Mouse (Mus musculus) layer of hippocampus, adult 18-20 months (tissue): ENCODE measurements at regions not wholly inside any gene's neighbourhood (a gene's known extent, or its start where the extent isn't known, plus 50 kb on each side); places are given as distances from the start of the nearest gene placed in this dataset.

ENCODE experiments used
- DNase-seq, 2 experiments: peaks; one replicate each; pipeline ENCODE4 v3.0.0; 2022; ENCODE audit warnings: low spot score in 2 of 2

- DNase-seq: no peak
Observed at GRCm38 (mm10) chr13:10741391-10741790, 380.7 kb upstream of the Chrm3 start.

DNA sequence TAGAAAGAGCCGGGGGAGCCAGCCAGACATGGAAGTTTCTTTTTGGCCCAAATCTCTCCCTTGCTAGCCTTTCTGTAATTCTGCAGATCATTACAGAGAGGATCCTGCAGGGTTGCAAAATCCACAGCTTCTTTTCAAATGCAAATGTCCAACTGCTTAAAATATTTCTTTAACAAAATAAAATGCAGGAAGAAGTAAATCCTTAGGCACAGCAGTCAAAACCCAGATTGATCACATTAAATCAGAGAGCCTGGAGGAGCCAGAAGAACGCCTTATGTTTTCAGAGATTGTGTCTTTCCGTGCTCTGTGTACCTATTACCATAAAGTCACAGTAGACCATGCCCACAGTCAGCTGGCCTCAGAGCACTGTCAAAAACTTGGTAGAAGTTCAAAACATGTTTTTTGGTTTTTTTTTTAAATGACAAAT, 365.1 kb upstream of the Chrm3 start:
- peak in 1 of 2 experiments; percentile 44 for DNase-seq

DNA sequence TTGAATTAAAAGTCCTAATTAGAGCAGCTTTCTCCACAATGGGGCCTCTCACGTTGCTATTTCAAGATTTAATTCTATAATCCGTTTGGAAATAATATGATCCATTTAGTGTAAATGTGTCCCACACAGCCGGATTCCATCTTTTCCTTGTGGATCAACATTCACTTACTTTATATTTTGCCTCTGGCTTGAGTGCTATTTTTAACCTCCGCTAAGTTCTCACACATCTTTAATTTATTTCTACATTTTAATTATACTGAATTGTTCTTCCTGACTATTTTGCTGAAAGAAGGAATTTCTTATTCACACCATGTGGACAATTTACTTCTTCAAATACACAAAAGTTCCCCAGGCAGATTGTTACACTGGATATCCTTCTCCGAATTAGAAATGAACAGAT, 364.7 kb upstream of the Chrm3 start:
- DNase-seq: no peak

DNA sequence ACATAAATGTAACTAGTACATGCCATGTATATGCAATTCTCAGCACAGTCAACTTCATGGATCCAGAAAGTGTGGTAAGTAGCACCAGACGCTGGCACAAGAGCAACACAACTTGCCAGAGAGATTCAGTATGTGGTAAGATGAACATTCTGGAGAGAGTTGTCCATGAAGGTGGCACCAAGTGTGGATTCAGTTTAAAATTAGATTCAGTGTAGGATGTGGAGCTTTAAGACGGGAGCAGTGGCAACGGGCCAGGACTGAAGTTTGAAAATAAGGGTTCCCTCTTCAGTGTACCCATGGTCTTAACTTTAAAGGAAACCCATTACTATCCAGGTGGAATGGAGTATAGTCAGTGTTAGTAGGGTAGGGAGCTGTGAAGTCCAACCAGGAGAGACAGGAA, 360.0 kb upstream of the Chrm3 start:
- no peak for DNase-seq

DNA sequence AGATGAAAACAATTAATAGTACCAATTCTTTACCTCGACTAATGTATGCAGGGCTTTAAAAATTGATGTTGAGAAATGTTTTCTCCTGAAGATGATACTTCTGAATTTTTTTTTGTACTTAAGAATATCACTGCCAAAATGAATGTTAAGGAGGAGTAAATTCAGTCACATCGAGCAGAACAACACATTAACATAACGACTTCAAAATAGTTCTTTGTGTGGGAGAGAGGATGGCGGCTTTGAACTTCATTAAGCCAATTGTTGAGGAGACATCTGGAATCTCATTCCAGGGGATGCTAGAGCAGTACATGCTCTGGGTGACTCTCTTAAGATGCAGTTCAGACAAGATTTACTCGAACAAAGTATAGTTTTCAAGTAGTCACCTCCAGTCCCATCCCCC, 350.8 kb upstream of the Chrm3 start:
- DNase-seq: no peak

GRCm38 (mm10) chr13:10710909-10711308, 350.3 kb upstream of the Chrm3 start:
- DNase-seq: no peak

DNA sequence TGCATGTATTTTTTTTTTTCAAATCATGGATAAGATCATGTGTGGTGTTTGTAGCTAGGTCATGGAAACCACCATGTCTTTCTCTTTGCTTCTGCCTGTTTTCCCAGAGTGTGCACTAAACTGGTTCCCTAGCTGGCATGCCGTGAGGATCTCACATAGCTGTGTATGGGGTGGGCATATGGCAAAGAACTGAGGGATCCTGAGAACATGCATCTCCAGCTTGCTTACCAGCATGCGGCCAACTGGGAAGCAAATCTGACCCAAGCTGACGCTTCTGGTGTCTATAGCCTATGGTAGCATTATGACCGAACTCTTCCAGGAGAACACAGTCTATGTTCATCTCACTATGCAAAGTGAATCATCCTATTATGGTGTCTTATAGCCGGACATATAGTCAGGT, 336.5 kb upstream of the Chrm3 start:
- DNase-seq: no peak

GRCm38 (mm10) chr13:10696181-10696977, 335.7 kb upstream of the Chrm3 start:
- no peak for DNase-seq

- DNase-seq: no peak
Observed at GRCm38 (mm10) chr13:10691307-10691706, 330.7 kb upstream of the Chrm3 start.

DNA sequence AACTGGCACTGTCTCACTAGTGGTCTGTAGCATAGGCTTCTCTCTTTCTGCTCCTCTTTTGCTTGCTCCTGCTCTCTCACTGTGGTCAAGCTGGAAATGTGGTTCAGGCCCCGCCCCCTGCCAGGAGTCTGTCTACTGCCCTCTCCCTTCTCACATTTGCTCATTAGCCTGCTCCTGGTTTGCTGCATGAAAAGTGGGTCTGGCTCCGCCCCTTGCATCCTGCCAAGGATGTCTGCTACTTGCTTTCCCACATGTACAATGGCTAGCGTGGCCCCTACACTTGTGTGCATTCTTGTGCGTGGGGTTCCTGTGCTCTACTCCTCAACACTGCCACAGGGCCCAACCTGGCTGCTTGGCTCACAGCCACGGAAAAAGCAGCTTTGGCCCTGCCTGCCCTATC, 326.7 kb upstream of the Chrm3 start:
- no peak for DNase-seq

DNA sequence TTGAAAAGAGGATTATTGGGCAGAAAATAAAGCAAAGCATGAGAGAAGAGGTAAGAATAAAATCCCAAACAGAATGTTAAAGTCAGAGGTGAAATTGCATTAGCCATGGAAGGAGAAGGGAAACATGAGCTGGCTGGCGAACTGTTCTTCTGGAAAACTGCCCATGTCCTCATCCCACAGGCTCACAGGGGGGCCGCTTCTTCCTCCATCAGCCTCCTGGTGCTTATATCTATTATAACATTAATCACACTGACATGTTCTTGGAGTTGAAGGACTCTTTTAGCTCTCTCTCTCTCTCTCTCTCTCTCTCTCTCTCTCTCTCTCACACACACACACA, 293.4 kb upstream of the Chrm3 start:
- no peak for DNase-seq

- DNase-seq: peak; percentile 79 to 89
Observed at GRCm38 (mm10) chr13:10653376-10654085, 292.9 kb upstream of the Chrm3 start.

GRCm38 (mm10) chr13:10636859-10637258, 276.2 kb upstream of the Chrm3 start:
- peak; percentile 13 to 38 for DNase-seq

GRCm38 (mm10) chr13:10630467-10630866, 269.8 kb upstream of the Chrm3 start:
- DNase-seq: no peak

GRCm38 (mm10) chr13:10619661-10620060, 259.0 kb upstream of the Chrm3 start:
- no peak for DNase-seq

GRCm38 (mm10) chr13:10618421-10618954, 257.8 kb upstream of the Chrm3 start:
- DNase-seq: no peak

DNA sequence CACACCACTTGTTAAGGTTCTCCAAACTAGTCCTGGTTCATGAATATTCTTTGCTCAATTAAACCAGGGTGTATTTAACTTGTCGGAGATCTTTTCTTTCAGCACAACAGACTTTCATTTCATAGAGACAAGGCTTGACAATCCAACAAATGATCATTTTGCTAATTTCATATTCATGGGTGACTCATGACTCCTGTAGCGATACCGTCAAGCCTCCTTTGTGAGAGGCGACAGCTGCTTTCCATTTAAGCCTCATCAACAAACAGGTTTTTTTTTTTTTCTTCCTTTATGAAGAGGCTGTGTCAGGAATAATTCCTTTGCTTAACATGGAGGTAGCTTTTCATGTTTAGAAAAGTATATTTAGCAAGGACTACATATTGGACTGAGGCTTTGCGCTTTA, 214.3 kb upstream of the Chrm3 start:
- DNase-seq: peak in 1 of 2 experiments; percentile 19

DNA sequence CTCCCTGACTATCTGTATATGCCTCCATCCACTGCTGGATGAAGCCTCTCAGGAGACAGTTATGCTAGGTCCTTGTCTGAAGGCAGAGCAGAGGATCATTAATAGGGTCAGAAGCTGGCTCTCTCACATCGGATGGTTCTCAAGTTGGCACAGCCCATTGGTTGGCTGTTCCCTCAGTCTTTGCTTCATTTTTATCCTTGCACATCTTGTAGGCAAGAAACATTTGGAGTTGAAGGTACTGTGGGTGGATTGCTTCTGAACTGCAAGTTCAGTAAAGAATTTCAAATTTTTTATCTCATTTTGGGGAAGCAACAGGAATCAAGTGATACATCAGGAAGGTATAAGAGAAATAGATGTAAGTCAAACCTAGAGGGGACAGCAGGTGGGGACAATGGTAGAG, 206.2 kb upstream of the Chrm3 start:
- DNase-seq: peak in 1 of 2 experiments; percentile 15

- no peak for DNase-seq
Observed at GRCm38 (mm10) chr13:10557559-10557958, 196.9 kb upstream of the Chrm3 start.

DNA sequence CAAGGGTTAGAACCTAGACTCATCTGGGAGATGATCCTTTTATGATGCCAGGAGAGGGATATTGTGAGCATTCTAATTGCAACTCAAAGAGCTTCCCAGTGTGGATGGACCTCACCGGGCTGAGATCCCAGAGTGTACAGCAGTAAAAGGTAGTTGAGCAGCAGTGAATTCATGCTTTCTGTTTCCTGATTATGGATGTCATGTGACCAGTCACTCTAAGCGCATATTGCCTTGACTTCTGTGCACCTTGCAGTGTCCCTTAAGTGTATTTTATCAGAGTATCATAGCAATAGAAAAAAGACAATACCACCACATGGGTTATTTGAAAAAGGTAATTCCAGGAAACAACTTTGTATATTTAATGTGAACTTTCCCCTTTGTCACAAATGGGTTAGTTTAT, 193.9 kb upstream of the Chrm3 start:
- no peak for DNase-seq

DNA sequence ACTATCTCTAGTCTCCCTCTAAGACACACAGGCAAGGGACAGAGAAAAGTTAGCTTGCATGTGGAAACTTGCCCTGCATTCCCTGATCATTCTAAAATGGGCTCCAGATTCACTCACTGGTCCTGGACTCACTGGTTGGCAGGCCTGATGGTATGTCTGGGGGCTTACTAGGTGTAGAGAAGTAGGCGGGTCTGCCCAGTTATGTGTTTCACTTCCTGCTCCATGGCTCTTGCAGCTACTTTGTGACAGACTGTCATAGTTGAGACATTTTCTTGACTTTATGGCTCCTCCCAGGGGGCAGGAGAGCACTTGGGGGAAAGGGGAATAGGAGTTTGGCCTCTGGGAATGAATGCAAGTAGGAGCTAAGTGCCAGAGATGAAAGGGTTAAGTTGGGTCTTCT, 182.1 kb upstream of the Chrm3 start:
- no peak for DNase-seq

DNA sequence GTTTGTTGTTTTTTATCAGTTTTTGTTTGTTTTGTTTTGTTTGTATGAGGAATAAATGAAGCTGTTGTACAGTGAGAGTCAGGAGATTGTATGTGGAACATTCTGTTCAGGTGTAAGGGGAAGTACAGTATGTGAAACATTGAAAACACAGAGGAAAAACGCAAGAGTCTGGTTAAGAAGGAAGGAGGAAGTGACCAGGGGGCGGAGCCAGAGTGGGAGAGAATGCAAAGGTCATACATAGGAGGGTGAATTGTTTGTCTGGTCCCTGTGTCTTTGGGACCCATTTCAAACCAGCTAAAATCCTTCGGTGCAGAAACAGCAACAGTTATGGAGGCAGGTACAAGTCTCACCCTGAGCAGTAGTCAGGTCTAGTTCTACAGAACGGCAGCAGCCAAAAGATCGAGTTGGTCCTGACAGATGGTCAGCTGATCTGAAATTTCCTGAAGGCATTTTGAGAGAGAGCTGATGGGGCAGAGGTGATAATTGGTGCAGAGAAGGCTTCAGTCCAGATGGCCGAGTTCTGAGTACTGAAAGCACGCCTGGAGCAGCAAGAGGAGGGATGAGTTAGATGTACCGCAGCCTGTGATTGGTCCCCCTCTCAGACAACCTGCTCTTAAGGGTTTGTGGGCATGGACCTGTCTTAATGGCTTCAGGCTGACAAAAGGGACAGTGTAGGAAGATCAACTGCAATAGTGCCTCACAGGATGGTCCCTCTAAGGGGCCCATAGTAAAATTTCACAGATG, 179.7 kb upstream of the Chrm3 start:
- no peak for DNase-seq
